Mouse (Mus musculus) E14TG2a.4 (cell line): ENCODE measurements around the gene Dnajb6.

ENCODE experiments used
- CTCF ChIP-seq: conservative IDR thresholded peaks from 2 replicates; pipeline ENCODE4 v1.5.1; 2014; ENCODE audit warnings: low read length
- NANOG ChIP-seq: IDR thresholded peaks from 2 replicates; pipeline ENCODE4 v1.6.1; 2014; ENCODE audit warnings: borderline replicate concordance, low read length, mixed read lengths
- POU5F1 ChIP-seq: IDR thresholded peaks from 2 replicates; pipeline ENCODE4 v1.6.1; 2014; ENCODE audit warnings: low read length, borderline replicate concordance

DNA sequence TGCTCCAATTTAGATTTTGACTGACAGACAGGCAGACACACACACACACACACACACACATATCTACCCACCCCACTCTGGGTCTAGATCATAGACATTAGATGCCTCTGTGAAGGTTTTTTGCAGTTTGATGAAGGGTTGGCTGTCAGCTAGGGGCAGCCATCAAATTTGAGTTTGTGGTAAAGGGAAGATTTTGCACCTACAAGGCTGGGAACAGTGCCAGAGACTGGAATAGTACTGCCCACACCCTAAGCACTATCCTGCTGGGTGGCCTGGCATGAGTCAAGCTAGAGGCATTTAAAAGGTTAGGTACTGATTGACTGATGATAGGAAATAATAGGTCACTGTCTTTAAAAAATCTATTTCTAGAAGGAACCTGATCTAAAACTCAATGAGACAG is 15.8 kb downstream of the Dnajb6 start:
- TF ChIP-seq CTCF (no peak), POU5F1 (no peak), NANOG (no peak)
